Mouse (Mus musculus) ovary, adult 2 months (tissue): ENCODE results near the gene Gm2030. TPM values are rescaled to one million over a fixed set of nuclear protein-coding genes. Genes with fewer than 3 reads are reported as not detected.

Experiments
- polyA plus RNA-seq: library from polyadenylated mRNA; depleted of rRNA; stranded (reverse); fragments of >200 nt; gene quantifications from 2 replicates; pipeline ENCODE4 v1.2.3, GENCODE M21; 2012; rRNA removed

The Gm2030 gene
- not detected in 2 replicates for polyA plus RNA-seq

GRCm38 (mm10) chrX:26309944-26310343 is at the start of gene Gm2030:
Gm2030 (minus strand) TSS chrX:26310044.

Other genes starting within 250 kb of the Gm2030 start
- not detected in 2 replicates for gene Gm2012, start 78.7 kb downstream of the Gm2030 start, polyA plus RNA-seq
- not detected in 2 replicates for gene Slx, start 235.5 kb upstream of the Gm2030 start, polyA plus RNA-seq